Mouse (Mus musculus): ENCODE measurements at regions not wholly inside any gene's neighbourhood (a gene's known extent, or its start where the extent isn't known, plus 50 kb on each side); places are given as distances from the start of the nearest gene placed in this dataset.

DNA sequence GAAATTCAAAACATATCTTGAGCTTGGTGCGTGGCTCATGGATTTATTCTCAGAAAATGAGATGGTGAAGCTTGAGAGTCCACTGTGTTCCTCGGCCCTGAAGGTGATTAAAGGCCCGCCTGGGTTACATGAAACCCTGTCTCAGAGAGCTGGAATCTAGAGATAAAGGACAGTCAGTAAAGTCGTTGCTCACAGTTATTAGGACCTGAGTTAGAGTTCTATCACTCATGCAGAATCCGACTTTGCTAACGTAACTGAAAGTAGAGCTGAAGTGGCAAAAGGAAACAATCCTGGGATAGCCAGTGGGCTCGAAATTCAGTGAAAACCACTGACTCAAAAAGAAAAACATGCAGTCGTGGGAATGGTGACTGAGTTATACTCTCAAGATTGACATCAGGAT lies 198.9 kb upstream of the Sema3a start:
- Histone ChIP-seq H3K4me3 (no peak overlapping the region), H3K36me3 (no peaks in the 10 kb centered on the region), H3K27ac (replicated peaks) (no peak overlapping the region), H3K9me3 (no peaks in the 10 kb centered on the region), H3K9ac (no peak overlapping the region), H3K27me3 (replicated peaks) (no peaks in the 10 kb centered on the region), H3K4me2 (no peak overlapping the region), H3K4me1 (no peaks in the 10 kb centered on the region)
- 59% methylated on average over 8 of the region's 8 CpGs for whole genome bisulfite sequencing
- no peak for ATAC-seq (ENCODE audit: extremely low read depth, insufficient number of reproducible peaks, low FRiP score, low TSS enrichment)

DNA sequence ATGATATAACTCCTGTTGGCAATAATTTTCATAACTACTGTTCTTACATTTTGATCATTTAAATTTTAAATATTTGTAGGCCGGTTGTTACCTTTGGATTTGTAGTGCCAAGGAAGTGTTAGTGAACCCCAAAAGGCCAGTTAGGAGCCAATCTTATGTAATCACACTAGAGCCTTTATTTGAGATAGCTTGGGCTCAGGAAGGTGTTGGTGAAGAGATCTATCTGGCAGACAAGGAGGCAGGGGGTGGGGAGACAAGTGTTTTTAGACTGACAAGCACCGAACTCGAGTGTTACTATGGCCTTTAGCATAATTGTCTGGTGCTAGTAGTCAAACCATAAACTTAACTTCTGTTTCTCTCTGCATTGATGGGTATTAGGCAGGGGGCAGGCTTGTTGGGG lies 198.0 kb upstream of the Sema3a start:
- no peak for ATAC-seq (ENCODE audit: extremely low read depth, insufficient number of reproducible peaks, low FRiP score, low TSS enrichment)
- H3K4me3 ChIP-seq, result no peak overlapping the region
- H3K9me3 ChIP-seq, result no peaks in the 10 kb centered on the region
- no peak overlapping the region for H3K4me2 ChIP-seq
- H3K9ac ChIP-seq, result no peak overlapping the region
- WGBS, result 60% methylated on average over 3 of the region's 3 CpGs
- no peaks in the 10 kb centered on the region for H3K36me3 ChIP-seq
- no peak overlapping the region for H3K27ac ChIP-seq (replicated peaks)
- H3K27me3 ChIP-seq (replicated peaks), result no peaks in the 10 kb centered on the region
- no peaks in the 10 kb centered on the region for H3K4me1 ChIP-seq

DNA sequence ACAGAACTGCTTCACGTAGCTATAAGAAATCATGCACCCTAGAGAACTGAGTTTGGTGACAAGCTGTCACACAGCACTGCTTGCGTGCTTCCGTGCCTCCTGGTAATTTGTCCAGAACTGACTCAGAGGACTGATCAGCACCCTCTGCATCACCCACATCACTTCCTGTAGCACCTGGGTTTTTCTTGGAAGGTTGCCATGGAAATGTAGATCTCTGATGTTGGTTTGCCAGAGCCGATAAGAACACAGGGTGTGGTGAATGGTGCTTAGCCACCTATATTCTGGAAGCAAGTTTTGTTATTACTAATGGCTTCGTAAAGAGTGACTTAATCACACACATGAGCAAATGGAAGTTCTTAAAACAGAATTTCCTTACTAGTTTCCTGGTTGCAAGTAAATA lies 188.2 kb upstream of the Sema3a start:
- WGBS, result 65% methylated on average over 5 of the region's 5 CpGs
- no peak overlapping the region for H3K4me3 ChIP-seq
- no peak overlapping the region for H3K4me2 ChIP-seq
- H3K36me3 ChIP-seq, result no peaks in the 10 kb centered on the region
- no peaks in the 10 kb centered on the region for H3K27me3 ChIP-seq (replicated peaks)
- H3K9me3 ChIP-seq, result no peaks in the 10 kb centered on the region
- no peak overlapping the region for H3K9ac ChIP-seq
- no peaks in the 10 kb centered on the region for H3K4me1 ChIP-seq
- no peak overlapping the region for H3K27ac ChIP-seq (replicated peaks)
- no peak for ATAC-seq (ENCODE audit: extremely low read depth, insufficient number of reproducible peaks, low FRiP score, low TSS enrichment)

DNA sequence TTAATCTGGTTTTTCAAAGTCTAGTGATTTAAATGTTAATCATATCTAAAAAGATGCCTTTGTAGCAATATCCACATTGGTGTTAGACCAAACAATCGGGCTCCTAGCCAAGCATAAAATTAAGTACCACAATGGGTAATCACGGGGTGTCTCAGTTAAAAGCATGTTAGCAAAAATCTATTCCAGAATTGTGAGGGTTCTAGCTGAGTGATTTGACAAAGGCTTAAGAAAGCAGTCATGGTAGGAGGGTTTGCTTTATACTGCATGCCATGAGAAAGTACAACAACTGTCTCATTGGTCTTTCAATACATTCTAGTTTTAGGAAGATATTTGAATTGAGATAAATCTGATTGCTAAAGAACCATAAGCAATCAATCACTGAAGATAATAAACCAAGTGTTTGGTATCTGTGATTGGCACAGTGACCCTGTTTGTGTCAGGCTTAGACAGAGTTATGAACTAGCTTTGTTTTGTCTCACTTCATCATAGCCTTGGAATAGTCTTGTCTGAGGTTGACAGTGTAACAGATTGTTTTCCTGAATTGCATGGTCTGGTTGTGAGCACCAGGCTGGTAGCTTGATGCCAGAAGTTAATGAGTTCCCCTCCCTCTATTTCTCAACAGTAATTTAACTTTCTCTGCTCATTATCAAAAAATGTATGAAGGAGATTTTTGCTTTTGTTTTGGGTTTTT lies 186.9 kb upstream of the Sema3a start:
- Histone ChIP-seq H3K36me3 (no peaks in the 10 kb centered on the region), H3K27ac (replicated peaks) (no peak overlapping the region), H3K4me1 (no peaks in the 10 kb centered on the region), H3K27me3 (replicated peaks) (no peaks in the 10 kb centered on the region), H3K4me2 (no peak overlapping the region), H3K9ac (no peak overlapping the region), H3K9me3 (no peaks in the 10 kb centered on the region), H3K4me3 (no peak overlapping the region)
- 82% methylated on average over 2 of the region's 2 CpGs for WGBS
- no peak for ATAC-seq (ENCODE audit: extremely low read depth, insufficient number of reproducible peaks, low FRiP score, low TSS enrichment)

DNA sequence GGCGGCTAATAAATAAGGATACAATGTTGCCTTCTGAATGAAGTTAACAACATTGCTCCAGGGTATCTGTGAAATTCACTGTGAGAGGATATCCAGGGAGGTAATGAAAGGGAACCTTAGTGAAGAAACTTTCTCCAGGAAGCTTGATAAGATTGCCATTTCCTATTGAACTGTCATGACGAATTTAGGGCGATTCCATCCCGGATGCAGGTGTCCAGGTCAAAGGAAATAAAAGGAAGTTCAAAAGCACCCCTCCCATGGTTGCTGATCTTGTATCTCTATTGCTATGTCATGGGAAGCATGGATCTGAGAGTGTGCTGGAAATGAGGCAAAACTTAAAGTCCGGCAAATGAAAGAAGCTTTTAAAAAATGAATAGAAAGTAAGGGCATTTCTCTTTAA lies 180.7 kb upstream of the Sema3a start:
- H3K9me3 ChIP-seq, result no peaks in the 10 kb centered on the region
- ATAC-seq (ENCODE audit: extremely low read depth, insufficient number of reproducible peaks, low FRiP score, low TSS enrichment), result no peak
- 0 out of 2 replicates have a peak overlapping the region, but pooled peaks have one; percentile 26 for H3K27ac ChIP-seq (replicated peaks)
- H3K9ac ChIP-seq, result no peak overlapping the region
- 51% methylated on average over 5 of the region's 5 CpGs for WGBS
- no peaks in the 10 kb centered on the region for H3K27me3 ChIP-seq (replicated peaks)
- 0 out of 2 replicates have a peak, but pooled peaks cover 3% of the 10 kb centered on the region for H3K4me1 ChIP-seq
- no peak overlapping the region for H3K4me3 ChIP-seq
- no peak overlapping the region for H3K4me2 ChIP-seq
- H3K36me3 ChIP-seq, result no peaks in the 10 kb centered on the region

DNA sequence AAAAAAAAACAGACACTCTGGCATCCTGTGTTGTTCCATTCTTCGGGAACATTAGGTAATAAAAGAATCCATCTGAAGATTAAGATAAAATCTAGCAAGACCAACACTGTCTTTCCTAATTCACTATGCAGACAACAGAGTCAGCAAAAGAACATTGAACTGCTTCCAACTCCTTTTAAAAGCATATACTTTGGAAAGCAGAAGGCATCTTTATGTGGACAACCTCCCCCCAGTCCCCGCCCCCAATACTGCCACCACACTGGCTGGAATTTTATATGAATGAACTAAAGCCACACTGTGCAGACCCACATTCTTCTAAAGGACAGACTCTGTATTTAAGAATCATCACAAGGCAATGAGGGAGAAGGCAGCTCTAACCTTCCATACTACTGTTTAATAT lies 176.7 kb upstream of the Sema3a start:
- Histone ChIP-seq H3K27ac (replicated peaks) (no peak overlapping the region), H3K36me3 (no peaks in the 10 kb centered on the region), H3K27me3 (replicated peaks) (no peaks in the 10 kb centered on the region), H3K4me3 (no peak overlapping the region), H3K4me2 (no peak overlapping the region), H3K9me3 (no peaks in the 10 kb centered on the region), H3K9ac (no peak overlapping the region), H3K4me1 (0 out of 2 replicates have a peak, but pooled peaks cover 3% of the 10 kb centered on the region)
- ATAC-seq (ENCODE audit: extremely low read depth, insufficient number of reproducible peaks, low FRiP score, low TSS enrichment), result no peak
- 62% methylated on average over 2 of the region's 2 CpGs for WGBS

DNA sequence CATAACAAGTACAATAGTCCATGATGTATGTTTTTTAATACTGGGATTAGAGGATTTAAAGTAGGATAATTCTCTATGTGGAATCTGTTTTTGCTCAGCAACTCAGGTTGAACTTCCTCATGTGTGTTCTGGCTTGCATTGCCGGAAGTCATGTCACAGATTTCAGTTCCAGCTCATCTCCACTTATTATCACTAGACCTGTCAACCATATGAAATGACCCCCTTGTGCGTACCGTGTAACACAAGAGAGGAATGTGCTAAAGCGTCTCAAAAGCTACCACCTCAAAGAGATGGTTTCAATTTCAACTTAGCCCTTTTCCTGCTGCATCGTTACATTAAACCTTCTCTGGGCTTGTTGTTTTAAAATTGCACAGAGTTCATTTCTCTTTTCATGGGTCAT lies 154.2 kb upstream of the Sema3a start:
- WGBS, result 36% methylated on average over 5 of the region's 5 CpGs
- no peaks in the 10 kb centered on the region for H3K4me1 ChIP-seq
- H3K27ac ChIP-seq (replicated peaks), result no peak overlapping the region
- H3K4me2 ChIP-seq, result peak overlapping the region; percentile 39
- H3K9me3 ChIP-seq, result no peaks in the 10 kb centered on the region
- H3K36me3 ChIP-seq, result no peaks in the 10 kb centered on the region
- H3K27me3 ChIP-seq (replicated peaks), result no peaks in the 10 kb centered on the region
- H3K4me3 ChIP-seq, result no peak overlapping the region
- no peak overlapping the region for H3K9ac ChIP-seq
- ATAC-seq (ENCODE audit: extremely low read depth, insufficient number of reproducible peaks, low FRiP score, low TSS enrichment), result no peak

DNA sequence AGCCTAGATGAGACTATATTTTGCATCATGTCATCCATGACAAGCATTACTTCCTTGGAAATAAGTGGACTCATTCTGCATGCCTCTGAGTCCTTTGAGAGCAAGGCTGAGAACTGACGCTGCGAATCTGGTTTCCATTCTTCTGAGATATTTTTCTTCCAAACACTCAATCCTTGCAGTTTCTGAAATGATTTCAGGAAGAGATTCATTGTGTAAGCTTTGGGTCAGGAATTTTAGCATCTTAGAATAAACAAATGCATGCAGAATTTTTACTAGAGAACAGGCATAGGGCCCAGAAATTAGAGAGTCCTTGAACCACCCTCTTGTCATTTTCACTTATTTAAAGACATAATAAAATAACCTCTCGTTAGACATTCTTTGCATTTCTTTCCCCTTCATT lies 151.5 kb upstream of the Sema3a start:
- no peak overlapping the region for H3K9ac ChIP-seq
- 77% methylated on average over 3 of the region's 3 CpGs for WGBS
- ATAC-seq (ENCODE audit: extremely low read depth, insufficient number of reproducible peaks, low FRiP score, low TSS enrichment), result no peak
- no peak overlapping the region for H3K4me2 ChIP-seq
- no peaks in the 10 kb centered on the region for H3K27me3 ChIP-seq (replicated peaks)
- H3K4me1 ChIP-seq, result no peaks in the 10 kb centered on the region
- H3K27ac ChIP-seq (replicated peaks), result no peak overlapping the region
- no peaks in the 10 kb centered on the region for H3K36me3 ChIP-seq
- no peak overlapping the region for H3K4me3 ChIP-seq
- H3K9me3 ChIP-seq, result no peaks in the 10 kb centered on the region

DNA sequence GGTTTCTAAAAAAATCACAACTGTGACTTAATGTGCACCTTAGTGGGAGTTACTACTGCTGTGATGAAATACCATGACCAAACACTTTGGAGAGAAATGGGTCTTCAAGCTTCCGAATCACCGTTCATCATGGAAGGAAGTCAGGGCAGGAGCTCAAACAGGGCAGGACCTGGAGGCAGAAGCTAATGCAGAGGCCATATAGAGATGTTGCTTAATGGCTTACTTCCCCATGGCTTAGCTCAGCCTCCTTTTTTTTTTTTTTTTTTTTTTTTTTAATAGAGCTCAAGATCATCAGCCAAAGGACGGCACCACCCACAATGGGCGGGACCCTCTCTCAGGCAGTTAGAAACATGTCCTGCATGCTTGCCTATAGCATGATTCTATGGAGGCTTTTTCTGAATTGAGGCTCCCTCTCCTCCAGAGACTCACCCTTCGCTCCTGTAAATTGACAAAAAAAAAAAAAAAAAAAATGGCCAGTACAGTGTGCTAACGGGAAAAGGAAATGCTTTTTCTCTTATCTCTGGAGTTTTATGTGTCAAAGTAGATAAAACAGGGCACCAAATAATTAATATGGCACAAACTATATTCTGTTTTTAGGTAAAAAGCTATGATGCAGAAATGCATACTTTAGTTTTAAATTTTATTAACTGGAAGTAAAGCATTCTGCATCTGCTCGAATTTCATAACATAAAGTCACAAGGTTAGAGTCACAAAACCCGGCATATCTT lies 149.0 kb upstream of the Sema3a start:
- no peak overlapping the region for H3K27ac ChIP-seq (replicated peaks)
- no peaks in the 10 kb centered on the region for H3K9me3 ChIP-seq
- 73% methylated on average over 8 of the region's 8 CpGs for WGBS
- H3K4me1 ChIP-seq, result no peaks in the 10 kb centered on the region
- H3K9ac ChIP-seq, result no peak overlapping the region
- H3K4me2 ChIP-seq, result no peak overlapping the region
- H3K27me3 ChIP-seq (replicated peaks), result no peaks in the 10 kb centered on the region
- no peak overlapping the region for H3K4me3 ChIP-seq
- no peaks in the 10 kb centered on the region for H3K36me3 ChIP-seq
- ATAC-seq (ENCODE audit: extremely low read depth, insufficient number of reproducible peaks, low FRiP score, low TSS enrichment), result no peak

DNA sequence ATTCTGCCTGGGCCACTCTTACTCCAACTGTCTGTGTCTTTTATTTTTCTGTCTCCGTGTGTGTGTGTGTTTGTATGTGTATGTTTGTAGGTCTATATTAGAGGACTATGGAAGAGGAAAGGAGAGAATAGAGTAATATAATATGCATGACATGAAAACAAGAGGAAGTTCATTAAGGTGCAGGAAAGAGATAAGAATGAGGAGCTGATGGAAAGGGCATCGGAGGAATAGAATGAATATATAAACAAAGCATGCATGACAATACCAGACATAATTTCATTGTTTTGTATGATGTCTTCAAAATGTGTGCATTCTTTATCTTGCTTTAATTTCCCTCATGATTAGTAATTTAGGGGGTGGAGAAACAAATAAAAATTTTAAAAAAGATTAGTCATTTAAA lies 147.3 kb upstream of the Sema3a start:
- Histone ChIP-seq H3K36me3 (no peaks in the 10 kb centered on the region), H3K27ac (replicated peaks) (no peak overlapping the region), H3K9ac (no peak overlapping the region), H3K4me1 (no peaks in the 10 kb centered on the region), H3K4me2 (no peak overlapping the region), H3K4me3 (no peak overlapping the region), H3K27me3 (replicated peaks) (no peaks in the 10 kb centered on the region), H3K9me3 (no peaks in the 10 kb centered on the region)
- ATAC-seq (ENCODE audit: extremely low read depth, insufficient number of reproducible peaks, low FRiP score, low TSS enrichment), result no peak
- 63% methylated on average over 2 of the region's 2 CpGs for WGBS

DNA sequence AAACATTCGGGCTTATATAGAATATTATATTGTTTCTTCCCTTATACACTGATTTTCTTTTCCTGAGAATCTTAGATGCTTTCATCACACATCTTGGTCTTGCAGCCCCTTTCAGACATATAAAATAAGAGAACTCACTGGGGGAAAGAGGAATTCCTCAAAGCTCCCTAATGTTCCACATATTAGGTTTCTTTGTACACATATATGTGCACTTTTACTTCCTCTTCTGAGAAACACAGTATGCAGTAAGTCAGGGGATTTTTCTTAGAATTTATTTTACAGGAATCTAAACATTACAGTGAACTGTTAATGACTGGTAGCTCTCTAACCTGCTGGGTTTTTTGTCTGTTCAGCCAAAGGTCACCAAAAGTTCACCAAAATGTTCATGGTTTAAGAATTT lies 131.4 kb upstream of the Sema3a start:
- Histone ChIP-seq H3K9ac (no peak overlapping the region), H3K27me3 (replicated peaks) (no peaks in the 10 kb centered on the region), H3K4me1 (no peaks in the 10 kb centered on the region), H3K9me3 (no peaks in the 10 kb centered on the region), H3K36me3 (no peaks in the 10 kb centered on the region), H3K4me3 (no peak overlapping the region), H3K4me2 (no peak overlapping the region), H3K27ac (replicated peaks) (no peak overlapping the region)
- 78% methylated on average over 1 of the region's 1 CpGs for WGBS
- ATAC-seq (ENCODE audit: extremely low read depth, insufficient number of reproducible peaks, low FRiP score, low TSS enrichment), result no peak

DNA sequence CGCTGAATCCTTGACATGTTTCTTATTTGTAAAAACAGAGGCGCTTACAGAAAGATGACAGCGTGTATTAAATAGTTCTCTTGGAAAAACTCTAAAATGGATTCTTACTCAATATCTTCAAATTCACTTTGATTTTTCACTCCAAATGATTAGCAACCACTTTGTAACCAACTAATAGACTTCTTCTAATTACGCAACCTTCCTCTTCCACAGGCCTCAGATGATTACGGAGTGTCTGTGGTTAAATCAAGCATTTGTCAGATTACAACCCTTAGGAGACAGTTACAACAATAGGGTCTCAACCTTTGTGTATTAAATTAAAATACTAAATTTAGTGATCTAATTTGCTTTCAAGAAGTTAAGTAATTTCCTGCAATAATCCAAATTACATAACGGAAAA lies 127.8 kb upstream of the Sema3a start:
- Histone ChIP-seq H3K36me3 (no peaks in the 10 kb centered on the region), H3K27ac (replicated peaks) (no peak overlapping the region), H3K4me2 (no peak overlapping the region), H3K9ac (no peak overlapping the region), H3K4me1 (no peaks in the 10 kb centered on the region), H3K9me3 (no peaks in the 10 kb centered on the region), H3K4me3 (no peak overlapping the region), H3K27me3 (replicated peaks) (no peaks in the 10 kb centered on the region)
- ATAC-seq (ENCODE audit: extremely low read depth, insufficient number of reproducible peaks, low FRiP score, low TSS enrichment), result no peak
- 85% methylated on average over 6 of the region's 6 CpGs for WGBS
